Mouse (Mus musculus): Measurements from ENCODE around the gene Gm21985. TPM values are rescaled to one million over a fixed set of nuclear protein-coding genes. Genes with fewer than 3 reads are reported as not detected.

Gm21985 gene
- polyA plus RNA-seq, 1 experiment from 2014 or later = not detected

GRCm38 (mm10) chr2:112367726-112368673, 101.9 kb downstream of the Gm21985 start, which contains the start of gene Emc4:
TSS of gene Emc4 (minus strand) at chr2:112368027.
- Histone ChIP-seq H3K9me3 (replicated peaks; ENCODE audit: control insufficient read depth, low read length) (no peaks in the 10 kb centered on the region), H3K4me1 (ENCODE audit: control insufficient read depth, insufficient read depth, low read length) (peaks cover 10% of the 10 kb centered on the region), H3K4me3 (ENCODE audit: low read length) (peak within 1 kb of the TSS; percentile 96), H3K36me3 (ENCODE audit: control insufficient read depth, insufficient read depth) (peaks cover 14% of the 10 kb centered on the region), H3K4me2 (ENCODE audit: low read depth, low read length) (peak within 1 kb of the TSS; percentile 92), H3K27ac (ENCODE audit: low read length) (peak within 1 kb of the TSS; percentile 90), H3K27me3 (ENCODE audit: control insufficient read depth, insufficient read depth, low read length) (no peaks in the 10 kb centered on the region), H3K9ac (ENCODE audit: low read length) (peak within 1 kb of the TSS; percentile 91)
- WGBS = 1% methylated on average over 46 of the region's 46 CpGs
- ATAC-seq (replicated peaks; ENCODE audit: extremely low read depth, insufficient read depth, low FRiP score) = peak; percentile 72

GRCm38 (mm10) chr2:112369941-112370340, 103.8 kb downstream of the Gm21985 start:
- Histone ChIP-seq H3K4me2 (ENCODE audit: low read depth, low read length) (no peak overlapping the region), H3K27me3 (ENCODE audit: control insufficient read depth, insufficient read depth, low read length) (no peaks in the 10 kb centered on the region), H3K4me3 (ENCODE audit: low read length) (no peak overlapping the region), H3K36me3 (ENCODE audit: control insufficient read depth, insufficient read depth) (0 out of 2 replicates have a peak, but pooled peaks cover 3% of the 10 kb centered on the region), H3K9ac (ENCODE audit: low read length) (no peak overlapping the region), H3K9me3 (replicated peaks; ENCODE audit: control insufficient read depth, low read length) (no peaks in the 10 kb centered on the region), H3K4me1 (ENCODE audit: control insufficient read depth, insufficient read depth, low read length) (peaks cover 10% of the 10 kb centered on the region), H3K27ac (ENCODE audit: low read length) (no peak overlapping the region)
- no peak for ATAC-seq (replicated peaks; ENCODE audit: extremely low read depth, insufficient read depth, low FRiP score)
- WGBS = 58% methylated on average over 5 of the region's 5 CpGs

- Histone ChIP-seq H3K4me1 (ENCODE audit: control insufficient read depth, insufficient read depth, low read length) (no peaks in the 10 kb centered on the region), H3K27ac (ENCODE audit: low read length) (no peak overlapping the region), H3K9ac (ENCODE audit: low read length) (no peak overlapping the region), H3K27me3 (ENCODE audit: control insufficient read depth, insufficient read depth, low read length) (no peaks in the 10 kb centered on the region), H3K4me2 (ENCODE audit: low read depth, low read length) (no peak overlapping the region), H3K4me3 (ENCODE audit: low read length) (no peak overlapping the region), H3K36me3 (ENCODE audit: control insufficient read depth, insufficient read depth) (no peaks in the 10 kb centered on the region), H3K9me3 (replicated peaks; ENCODE audit: control insufficient read depth, low read length) (no peaks in the 10 kb centered on the region)
- ATAC-seq (replicated peaks; ENCODE audit: extremely low read depth, insufficient read depth, low FRiP score) = no peak
- WGBS = 42% methylated on average over 4 of the region's 4 CpGs
These were observed 107.0 kb downstream of the Gm21985 start for GRCm38 (mm10) chr2:112373141-112373540.

GRCm38 (mm10) chr2:112374610-112375009, 108.5 kb downstream of the Gm21985 start:
- no peak for ATAC-seq (replicated peaks; ENCODE audit: extremely low read depth, insufficient read depth, low FRiP score)
- Histone ChIP-seq H3K9ac (ENCODE audit: low read length) (no peak overlapping the region), H3K9me3 (replicated peaks; ENCODE audit: control insufficient read depth, low read length) (no peaks in the 10 kb centered on the region), H3K4me1 (ENCODE audit: control insufficient read depth, insufficient read depth, low read length) (no peaks in the 10 kb centered on the region), H3K36me3 (ENCODE audit: control insufficient read depth, insufficient read depth) (no peaks in the 10 kb centered on the region), H3K27ac (ENCODE audit: low read length) (no peak overlapping the region), H3K27me3 (ENCODE audit: control insufficient read depth, insufficient read depth, low read length) (no peaks in the 10 kb centered on the region), H3K4me3 (ENCODE audit: low read length) (no peak overlapping the region), H3K4me2 (ENCODE audit: low read depth, low read length) (no peak overlapping the region)
- 42% methylated on average over 5 of the region's 5 CpGs for WGBS

GRCm38 (mm10) chr2:112378973-112379898, 113.1 kb downstream of the Gm21985 start, which contains the start of gene Katnbl1:
TSS of gene Katnbl1 (plus strand) at chr2:112379211.
- ATAC-seq (replicated peaks; ENCODE audit: extremely low read depth, insufficient read depth, low FRiP score) = peak; percentile 99
- Histone ChIP-seq H3K36me3 (ENCODE audit: control insufficient read depth, insufficient read depth) (no peaks in the 10 kb centered on the region), H3K9me3 (replicated peaks; ENCODE audit: control insufficient read depth, low read length) (no peaks in the 10 kb centered on the region), H3K27ac (ENCODE audit: low read length) (peak within 1 kb of the TSS; percentile 83), H3K4me1 (ENCODE audit: control insufficient read depth, insufficient read depth, low read length) (peaks cover 12% of the 10 kb centered on the region), H3K27me3 (ENCODE audit: control insufficient read depth, insufficient read depth, low read length) (no peaks in the 10 kb centered on the region), H3K4me3 (ENCODE audit: low read length) (peak within 1 kb of the TSS; percentile 86), H3K4me2 (ENCODE audit: low read depth, low read length) (peak within 1 kb of the TSS; percentile 81), H3K9ac (ENCODE audit: low read length) (peak within 1 kb of the TSS; percentile 95)
- WGBS = under 1% methylated on average over 72 of the region's 72 CpGs

- Histone ChIP-seq H3K27ac (ENCODE audit: low read length) (no peak overlapping the region), H3K27me3 (ENCODE audit: control insufficient read depth, insufficient read depth, low read length) (no peaks in the 10 kb centered on the region), H3K9me3 (replicated peaks; ENCODE audit: control insufficient read depth, low read length) (no peaks in the 10 kb centered on the region), H3K4me1 (ENCODE audit: control insufficient read depth, insufficient read depth, low read length) (peaks cover 12% of the 10 kb centered on the region), H3K36me3 (ENCODE audit: control insufficient read depth, insufficient read depth) (no peaks in the 10 kb centered on the region), H3K4me2 (ENCODE audit: low read depth, low read length) (peak overlapping the region; percentile 81), H3K9ac (ENCODE audit: low read length) (peak overlapping the region; percentile 95), H3K4me3 (ENCODE audit: low read length) (peak overlapping the region; percentile 86)
- 39% methylated on average over 8 of the region's 8 CpGs for WGBS
- ATAC-seq (replicated peaks; ENCODE audit: extremely low read depth, insufficient read depth, low FRiP score) = no peak
These were observed 114.0 kb downstream of the Gm21985 start for GRCm38 (mm10) chr2:112380131-112380530.

GRCm38 (mm10) chr2:112381219-112381618, 115.1 kb downstream of the Gm21985 start:
- Histone ChIP-seq H3K4me2 (ENCODE audit: low read depth, low read length) (no peak overlapping the region), H3K9ac (ENCODE audit: low read length) (no peak overlapping the region)

GRCm38 (mm10) chr2:112390843-112391242, 124.7 kb downstream of the Gm21985 start:
- Histone ChIP-seq H3K36me3 (ENCODE audit: control insufficient read depth, insufficient read depth) (no peaks in the 10 kb centered on the region), H3K4me1 (ENCODE audit: control insufficient read depth, insufficient read depth, low read length) (peaks cover 8% of the 10 kb centered on the region), H3K27ac (ENCODE audit: low read length) (no peak overlapping the region), H3K4me2 (ENCODE audit: low read depth, low read length) (no peak overlapping the region), H3K9ac (ENCODE audit: low read length) (no peak overlapping the region), H3K9me3 (replicated peaks; ENCODE audit: control insufficient read depth, low read length) (no peaks in the 10 kb centered on the region), H3K4me3 (ENCODE audit: low read length) (no peak overlapping the region), H3K27me3 (ENCODE audit: control insufficient read depth, insufficient read depth, low read length) (no peaks in the 10 kb centered on the region)
- WGBS = 90% methylated on average over 5 of the region's 5 CpGs
- no peak for ATAC-seq (replicated peaks; ENCODE audit: extremely low read depth, insufficient read depth, low FRiP score)

More at GRCm38 (mm10) chr2:112381219-112381618, 115.1 kb downstream of the Gm21985 start:
- Histone ChIP-seq H3K27ac (ENCODE audit: low read length) (no peak overlapping the region), H3K36me3 (ENCODE audit: control insufficient read depth, insufficient read depth) (no peaks in the 10 kb centered on the region), H3K4me3 (ENCODE audit: low read length) (no peak overlapping the region), H3K4me1 (ENCODE audit: control insufficient read depth, insufficient read depth, low read length) (peaks cover 12% of the 10 kb centered on the region), H3K27me3 (ENCODE audit: control insufficient read depth, insufficient read depth, low read length) (no peaks in the 10 kb centered on the region), H3K9me3 (replicated peaks; ENCODE audit: control insufficient read depth, low read length) (no peaks in the 10 kb centered on the region)
- no peak for ATAC-seq (replicated peaks; ENCODE audit: extremely low read depth, insufficient read depth, low FRiP score)
- WGBS = 95% methylated on average over 1 of the region's 1 CpGs
